Mouse (Mus musculus) midbrain, postnatal 0 days (tissue): ENCODE results near the gene Hoxb2. TPM values are rescaled to one million over a fixed set of nuclear protein-coding genes. Genes with fewer than 3 reads are reported as not detected.

Experiments
- ATAC-seq: fragments of 200-750 bp; cut with Nextera tagmentation; 2 replicates; pipeline ENCODE4 v1.8.0; 2017; ENCODE audit warnings: moderate number of reproducible peaks, mild to moderate bottlenecking, moderate TSS enrichment, moderate library complexity; ENCODE audit not compliant: low FRiP score
- DNase-seq: peaks from one replicate; pipeline ENCODE4 v3.0.0-alpha.2; 2015; ENCODE audit warnings: low spot score
- H3K27ac ChIP-seq: fragments of 300-500 bp; sonication (generic); 2 replicates; pipeline ENCODE4 v1.5.1; 2014; ENCODE audit warnings: low read depth, mild to moderate bottlenecking, low read length, mixed read lengths
- H3K27me3 ChIP-seq: fragments of 300-500 bp; sonication (generic); 2 replicates; pipeline ENCODE4 v1.6.1; 2014; ENCODE audit warnings: low read length, control low read depth, mixed read lengths; ENCODE audit not compliant: insufficient read depth
- H3K36me3 ChIP-seq: fragments of 300-500 bp; sonication (generic); 2 replicates; pipeline ENCODE4 v1.6.1; 2014; ENCODE audit warnings: low read length, control low read depth, mixed read lengths; ENCODE audit not compliant: insufficient read depth
- H3K4me1 ChIP-seq: fragments of 300-500 bp; sonication (generic); 2 replicates; pipeline ENCODE4 v1.6.1; 2014; ENCODE audit warnings: mild to moderate bottlenecking, control low read depth, antibody characterized with exemption, low read length, mixed read lengths; ENCODE audit not compliant: insufficient read depth
- H3K4me2 ChIP-seq: fragments of 300-500 bp; sonication (generic); 2 replicates; pipeline ENCODE4 v1.6.1; 2014; ENCODE audit warnings: low read depth, mild to moderate bottlenecking, low read length, mixed read lengths; ENCODE audit not compliant: poor library complexity, severe bottlenecking
- H3K4me3 ChIP-seq: fragments of 300-500 bp; sonication (generic); 2 replicates; pipeline ENCODE4 v1.5.1; 2014; ENCODE audit warnings: low read depth, mild to moderate bottlenecking, low read length, moderate library complexity
- H3K9ac ChIP-seq: fragments of 300-500 bp; sonication (generic); replicated peaks from 2 replicates; pipeline ENCODE4 v1.6.1; 2014; ENCODE audit warnings: mild to moderate bottlenecking, low read length, moderate library complexity, mixed read lengths; ENCODE audit not compliant: poor library complexity, severe bottlenecking
- H3K9me3 ChIP-seq: fragments of 300-500 bp; sonication (generic); 2 replicates; pipeline ENCODE4 v1.6.1; 2016; ENCODE audit warnings: low read length, control low read depth
- CTCF ChIP-seq: IDR thresholded peaks from 2 replicates; pipeline ENCODE4 v1.5.1; 2016; ENCODE audit warnings: antibody characterized with exemption, mild to moderate bottlenecking
- WGBS: fragments of 180-500 bp; shearing (Covaris S2); extraction: QIAGEN DNeasy Blood & Tissue Kit; methylation state at CpG from one replicate; pipeline ENCODE4 v1.1.7; 2014; 5-methylcytosine and 5-hydroxymethylcytosine counted together
- polyA plus RNA-seq: library from polyadenylated mRNA; unstranded; fragments of >200 nt; fragmentation: Nextera tagmentation; extraction: Ambion mirVana; gene quantifications from 2 replicates; pipeline ENCODE4 v1.2.1, GENCODE M21; 2015
- total RNA-seq: library from RNA; depleted of rRNA; stranded (reverse); fragments of >200 nt; gene quantifications from 2 replicates; pipeline ENCODE4 v1.2.3, GENCODE M21; 2014

Hoxb2 gene
- total and polyA plus RNA-seq, 2 experiments from 2014 or later = 1.2 TPM; not detected in 1

DNA sequence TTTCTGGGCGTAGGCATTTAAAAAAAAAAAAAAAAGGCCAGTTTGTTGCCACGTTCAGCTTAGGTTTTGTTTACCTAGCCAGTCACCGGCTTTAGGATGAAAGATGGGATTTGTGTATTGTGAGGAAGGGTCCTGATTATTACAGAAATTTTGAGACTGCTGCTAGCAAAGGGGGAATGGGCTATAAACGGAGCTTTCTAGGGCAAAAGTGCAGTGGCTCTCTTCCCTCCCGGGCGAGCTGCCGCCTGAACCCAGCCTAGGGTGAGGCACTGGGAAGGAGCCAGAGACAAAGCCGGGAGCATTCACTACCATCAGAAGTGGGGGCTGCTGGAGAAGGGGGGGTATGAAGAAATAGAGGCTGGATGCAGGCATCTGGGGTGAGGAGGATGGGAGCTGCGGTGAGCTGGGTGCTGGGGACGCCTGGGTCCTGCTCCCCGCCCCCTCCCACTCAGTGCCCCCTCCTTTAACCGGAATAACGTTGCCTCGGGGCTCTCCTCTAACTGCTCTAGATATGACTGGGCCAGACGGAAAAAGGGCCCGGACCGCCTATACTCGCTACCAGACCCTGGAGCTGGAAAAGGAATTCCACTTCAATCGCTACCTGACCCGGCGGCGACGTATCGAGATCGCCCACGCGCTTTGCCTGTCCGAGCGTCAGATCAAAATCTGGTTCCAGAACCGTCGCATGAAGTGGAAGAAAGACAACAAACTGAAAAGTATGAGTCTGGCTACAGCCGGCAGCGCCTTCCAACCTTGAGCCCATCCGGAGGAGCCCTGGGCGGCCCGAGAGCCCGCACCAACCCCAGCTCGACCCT is 45.7 kb upstream of the Hoxb2 start:
- Histone ChIP-seq H3K4me2 (no peak overlapping the region), H3K4me3 (no peak overlapping the region), H3K4me1 (no peaks in the 10 kb centered on the region), H3K36me3 (no peaks in the 10 kb centered on the region), H3K9ac (no peak overlapping the region), H3K9me3 (no peaks in the 10 kb centered on the region), H3K27ac (no peak overlapping the region), H3K27me3 (peaks cover 98% of the 10 kb centered on the region)
- WGBS = 3% methylated on average over 38 of the region's 38 CpGs
- no peak for TF ChIP-seq CTCF
- ATAC-seq (no peak), DNase-seq (no peak)

DNA sequence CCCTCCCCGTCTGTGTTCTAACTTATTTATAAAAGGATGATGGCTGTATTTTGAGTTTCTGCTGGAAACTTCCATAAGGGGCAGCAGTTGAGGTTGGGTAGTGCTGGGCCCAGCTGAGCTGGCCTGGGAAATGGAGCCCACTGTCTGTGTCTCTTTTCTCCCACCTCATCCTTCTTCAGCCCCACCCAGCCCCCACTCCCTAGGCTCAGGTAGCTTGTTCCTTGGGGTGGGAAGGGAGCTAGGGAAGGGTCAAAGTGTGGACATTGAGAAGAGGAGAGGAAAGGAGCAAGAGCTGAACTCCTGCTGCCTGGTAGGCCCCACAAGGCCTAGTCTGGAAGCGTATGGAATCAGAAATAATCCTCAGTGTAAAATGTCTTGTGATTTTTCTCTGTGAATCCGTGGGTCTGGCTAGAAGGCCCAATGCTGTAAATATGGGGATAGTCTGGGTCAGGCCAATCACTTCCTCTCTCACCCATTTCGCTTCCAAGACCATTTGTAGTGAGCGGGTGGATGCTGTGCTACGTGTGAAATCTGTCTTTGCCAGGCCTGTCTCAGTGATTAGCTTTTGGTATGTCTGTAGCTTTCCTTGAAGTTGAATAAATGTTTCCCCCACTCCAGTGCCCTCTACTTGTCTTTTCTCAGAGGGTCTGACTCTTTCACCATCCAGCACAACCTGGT is 44.7 kb upstream of the Hoxb2 start:
- WGBS = 50% methylated on average over 6 of the region's 6 CpGs
- Histone ChIP-seq H3K36me3 (no peaks in the 10 kb centered on the region), H3K4me2 (no peak overlapping the region), H3K9ac (no peak overlapping the region), H3K27me3 (peaks cover 98% of the 10 kb centered on the region), H3K4me3 (no peak overlapping the region), H3K27ac (no peak overlapping the region), H3K4me1 (no peaks in the 10 kb centered on the region), H3K9me3 (no peaks in the 10 kb centered on the region)
- no peak for DNase-seq
- no peak for ATAC-seq
- no peak for TF ChIP-seq CTCF

DNA sequence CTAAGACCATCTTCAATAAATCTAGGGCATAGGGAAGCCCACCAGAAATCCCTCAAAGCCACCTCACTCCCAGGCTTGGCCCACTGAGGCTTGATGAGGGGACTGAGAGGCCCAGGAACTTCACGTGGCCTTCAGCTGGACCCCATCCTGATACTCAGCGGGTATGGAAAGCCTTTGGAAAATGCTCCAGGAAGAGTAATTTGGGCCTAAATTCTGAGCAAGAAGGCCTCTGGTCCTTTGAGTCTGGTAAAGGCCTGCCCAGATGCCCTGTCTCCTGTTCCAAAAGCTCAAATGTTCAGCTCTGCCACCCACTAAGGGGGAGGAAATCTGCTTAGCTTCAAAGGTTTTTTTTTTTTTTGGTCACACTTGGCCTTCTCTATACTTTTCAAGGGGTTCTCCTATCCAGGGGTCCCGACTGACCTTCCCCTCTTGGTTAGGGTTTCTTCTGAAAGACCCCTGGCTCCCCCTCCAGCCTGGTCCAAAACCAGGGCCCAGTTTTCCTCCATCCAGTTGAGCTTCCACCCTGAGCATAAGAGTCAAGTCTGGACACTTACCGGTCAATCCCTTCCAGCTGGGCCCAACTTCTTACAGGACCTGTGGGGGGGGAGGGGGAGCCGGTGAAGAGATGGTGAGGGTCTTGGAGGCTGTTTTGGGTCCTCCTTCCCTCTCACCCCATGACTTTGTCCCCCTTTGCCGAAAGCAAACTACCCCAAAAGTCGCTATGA is 44.0 kb upstream of the Hoxb2 start:
- H3K4me2 ChIP-seq = no peak overlapping the region
- no peak overlapping the region for H3K4me3 ChIP-seq
- H3K4me1 ChIP-seq = no peaks in the 10 kb centered on the region
- no peaks in the 10 kb centered on the region for H3K36me3 ChIP-seq
- no peak for ATAC-seq
- no peak overlapping the region for H3K9ac ChIP-seq
- no peak overlapping the region for H3K27ac ChIP-seq
- no peak for TF ChIP-seq CTCF
- no peak for DNase-seq
- WGBS = 11% methylated on average over 7 of the region's 7 CpGs
- H3K9me3 ChIP-seq = no peaks in the 10 kb centered on the region
- peaks cover 99% of the 10 kb centered on the region for H3K27me3 ChIP-seq

DNA sequence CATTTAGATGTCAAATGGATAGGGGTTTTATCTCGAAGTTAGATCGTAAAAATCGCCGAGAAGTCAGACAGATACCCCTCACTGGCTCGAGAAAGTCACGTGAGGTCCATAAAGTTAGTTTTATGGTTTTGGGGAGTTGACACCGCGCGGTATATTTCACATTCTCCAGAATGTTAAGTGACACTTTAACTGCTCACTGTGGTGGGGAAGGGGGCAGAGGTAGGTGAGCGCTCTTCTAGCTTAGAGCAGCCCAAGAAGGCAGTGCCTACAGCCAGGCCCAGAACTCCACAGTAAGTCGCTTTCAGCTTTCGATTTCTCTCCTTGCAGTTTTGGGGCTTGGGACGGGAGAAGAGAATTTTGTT is 43.4 kb upstream of the Hoxb2 start:
- Histone ChIP-seq H3K4me1 (no peaks in the 10 kb centered on the region), H3K27me3 (peaks cover 99% of the 10 kb centered on the region), H3K9me3 (no peaks in the 10 kb centered on the region), H3K4me3 (no peak overlapping the region), H3K9ac (no peak overlapping the region), H3K4me2 (no peak overlapping the region), H3K27ac (no peak overlapping the region), H3K36me3 (no peaks in the 10 kb centered on the region)
- no peak for DNase-seq
- no peak for ATAC-seq
- TF ChIP-seq CTCF = no peak
- WGBS = 5% methylated on average over 13 of the region's 13 CpGs

DNA sequence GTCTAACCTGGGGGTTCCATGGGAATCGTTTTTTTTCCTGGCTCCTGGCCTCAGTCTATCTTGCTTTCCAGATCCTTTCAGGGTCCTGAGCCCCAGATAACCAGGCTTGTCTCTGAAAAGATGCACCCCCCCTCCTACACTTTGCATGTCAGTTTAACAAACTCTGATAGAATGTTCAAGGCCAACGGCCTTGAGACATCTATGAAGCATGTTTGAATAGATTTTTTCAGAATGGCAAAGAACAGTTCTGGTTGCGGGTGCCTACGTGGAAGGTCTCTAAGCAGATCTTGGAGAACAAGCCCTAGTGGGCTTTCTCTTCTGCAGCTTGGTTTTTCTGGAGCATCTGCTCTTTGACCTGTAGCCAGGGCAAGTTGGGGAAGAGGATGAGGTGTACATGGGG is 41.6 kb upstream of the Hoxb2 start:
- H3K9me3 ChIP-seq = no peaks in the 10 kb centered on the region
- no peaks in the 10 kb centered on the region for H3K36me3 ChIP-seq
- H3K4me1 ChIP-seq = no peaks in the 10 kb centered on the region
- no peak overlapping the region for H3K4me2 ChIP-seq
- H3K4me3 ChIP-seq = no peak overlapping the region
- DNase-seq (no peak), ATAC-seq (no peak)
- H3K27ac ChIP-seq = no peak overlapping the region
- H3K27me3 ChIP-seq = peaks cover 100% of the 10 kb centered on the region
- TF ChIP-seq CTCF = no peak
- 14% methylated on average over 4 of the region's 4 CpGs for WGBS
- H3K9ac ChIP-seq = no peak overlapping the region

DNA sequence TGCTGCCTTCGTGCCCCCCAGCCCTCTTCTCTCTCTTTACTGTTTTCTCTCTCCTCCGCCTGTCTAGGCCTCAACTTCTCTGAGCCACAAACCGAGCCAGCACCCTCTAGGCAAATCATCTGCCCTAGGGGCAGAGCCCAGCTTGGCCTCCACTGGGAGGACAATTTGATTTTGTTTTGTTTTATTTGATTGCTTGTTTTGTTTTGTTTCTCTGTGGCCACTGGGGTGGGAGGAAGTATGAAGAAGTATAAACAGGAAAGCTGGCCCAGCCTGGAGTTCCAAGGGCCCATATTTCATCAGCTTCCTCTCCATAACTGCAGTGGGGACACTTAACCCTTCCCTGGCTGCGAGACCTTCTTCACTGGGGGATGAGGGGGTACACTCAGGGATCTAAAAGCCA is 41.0 kb upstream of the Hoxb2 start:
- H3K36me3 ChIP-seq = no peaks in the 10 kb centered on the region
- no peak for TF ChIP-seq CTCF
- H3K27me3 ChIP-seq = peaks cover 100% of the 10 kb centered on the region
- WGBS = 3% methylated on average over 4 of the region's 4 CpGs
- H3K9ac ChIP-seq = no peak overlapping the region
- no peaks in the 10 kb centered on the region for H3K4me1 ChIP-seq
- no peak overlapping the region for H3K27ac ChIP-seq
- H3K4me3 ChIP-seq = no peak overlapping the region
- no peak overlapping the region for H3K4me2 ChIP-seq
- no peak for ATAC-seq
- no peak for DNase-seq
- no peaks in the 10 kb centered on the region for H3K9me3 ChIP-seq
